Mouse (Mus musculus): Measurements from ENCODE around the gene BC035947. TPM values are rescaled to one million over a fixed set of nuclear protein-coding genes. Genes with fewer than 3 reads are reported as not detected.
"Not testable (repeated sequence)": the region's sequence is repeated elsewhere in the genome, so short reads cannot be mapped to it uniquely, and the experiment has no call there.

Gene BC035947
- under 1 TPM; 0.29 to 0.48 TPM for total RNA-seq (2021)
- polyA plus RNA-seq (2012; rRNA removed): 0.06 and 0.08 TPM in 2 replicates
- long read RNA-seq: 0 reads

DNA sequence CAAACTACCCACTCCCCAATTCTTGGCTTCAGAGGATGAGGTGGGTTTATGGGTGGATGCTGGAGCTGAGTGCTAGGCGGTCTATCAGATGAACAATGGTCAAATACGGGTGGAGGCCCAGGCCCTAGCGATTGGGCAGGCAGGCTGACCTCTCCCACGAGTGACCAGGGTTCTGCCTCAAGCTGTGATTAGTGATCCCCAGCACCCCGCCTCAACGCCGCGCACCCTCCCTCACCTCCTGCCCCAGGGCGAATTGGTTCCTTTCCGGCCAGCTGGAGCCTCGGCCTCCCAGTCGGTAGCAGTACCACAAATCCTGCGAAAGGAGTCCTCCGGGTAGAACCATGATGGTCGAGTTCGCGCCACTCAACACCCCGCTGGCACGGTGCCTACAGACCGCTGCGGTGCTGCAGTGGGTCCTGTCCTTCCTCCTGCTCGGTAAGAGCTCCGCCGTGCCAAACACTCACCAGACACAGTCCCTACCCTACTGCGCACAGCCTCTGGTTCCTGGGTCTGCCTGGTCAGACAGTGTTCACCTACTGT, at the start of gene BC035947:
TSS of gene BC035947 (minus strand) at position 538 of the 540 bp plus-strand sequence.
- DNase-seq: peak; percentile 14

GRCm38 (mm10) chr1:78554012-78554666, 42.2 kb upstream of the BC035947 start:
- no peak for DNase-seq

- no peak for DNase-seq
Observed at GRCm38 (mm10) chr1:78548961-78549360, 37.0 kb upstream of the BC035947 start.

DNA sequence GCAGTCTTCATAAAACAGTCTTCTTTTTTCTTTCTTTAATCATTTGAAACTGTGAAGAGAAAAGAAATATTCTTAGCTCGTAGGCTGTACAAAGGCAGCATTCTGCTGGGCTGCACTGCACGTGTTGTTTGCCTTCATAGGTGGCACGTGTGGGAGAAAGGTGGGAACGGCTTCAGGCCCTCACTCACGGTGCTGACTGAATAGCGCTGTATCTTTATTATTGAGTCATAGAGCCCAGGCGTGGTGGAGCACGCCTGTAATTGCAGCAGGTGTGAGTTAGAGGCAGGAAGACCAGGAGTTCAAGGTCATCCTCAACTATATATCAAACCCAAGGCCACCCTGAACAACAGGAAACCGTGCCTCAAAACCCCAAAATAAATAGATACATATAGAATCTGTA, 34.3 kb upstream of the BC035947 start:
- DNase-seq: no peak

DNA sequence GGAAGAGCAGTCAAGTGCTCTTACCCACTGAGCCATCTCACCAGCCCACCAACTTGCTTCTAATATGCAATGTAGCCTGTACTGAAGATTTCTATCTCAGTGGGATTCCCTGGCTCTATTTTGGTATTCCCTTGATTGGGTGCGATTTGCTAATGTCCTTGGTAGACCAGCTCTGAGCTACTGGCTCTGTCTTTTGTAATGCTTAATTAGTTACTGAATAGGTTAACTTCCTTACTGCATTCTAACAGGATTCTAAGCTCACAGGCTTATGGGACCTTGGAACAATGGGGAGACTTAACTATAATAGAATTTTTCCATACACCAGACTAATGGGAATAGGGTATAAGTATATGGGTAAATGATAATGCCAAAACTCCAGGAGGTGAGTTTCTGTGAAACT, 31.7 kb upstream of the BC035947 start:
- DNase-seq: not testable (repeated sequence)

DNA sequence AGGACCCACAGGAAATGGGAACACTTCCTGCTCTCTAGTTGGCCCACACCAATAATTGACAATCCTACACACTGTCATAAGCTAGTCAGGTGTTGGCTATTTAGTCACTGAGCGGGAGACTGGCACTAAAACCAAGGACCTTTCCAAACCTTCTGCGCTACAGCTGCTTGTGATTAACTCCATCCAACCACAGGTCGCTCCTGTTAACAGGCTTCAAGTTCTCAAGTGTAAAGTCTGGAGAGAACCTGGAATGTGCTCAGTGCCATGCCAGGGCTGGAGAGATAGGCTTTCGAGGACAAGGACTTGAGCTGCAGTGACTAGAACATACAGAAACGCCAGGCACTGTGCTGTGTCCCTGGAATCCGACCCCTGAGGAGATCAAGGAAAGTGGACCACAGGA, 27.2 kb upstream of the BC035947 start:
- DNase-seq: no peak

DNA sequence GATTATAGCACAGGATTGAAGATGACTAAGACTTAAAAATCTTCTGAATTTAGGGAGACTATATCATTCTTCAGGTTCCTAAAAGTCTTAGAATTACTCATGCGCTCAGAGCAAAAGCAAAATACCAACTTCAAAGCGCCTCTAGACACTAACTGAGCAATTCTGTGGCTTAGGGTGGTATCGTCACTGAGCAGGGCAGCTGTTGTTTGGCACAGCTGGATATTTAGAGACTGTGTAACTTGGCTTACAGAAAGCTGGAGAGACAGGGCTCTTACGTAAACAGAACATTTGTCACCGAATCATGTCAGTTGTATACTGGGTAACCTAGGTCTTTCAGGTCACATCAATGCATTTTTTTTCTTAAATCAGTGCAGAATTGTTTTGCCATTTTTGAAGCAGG, 26.4 kb upstream of the BC035947 start:
- DNase-seq: no peak

DNA sequence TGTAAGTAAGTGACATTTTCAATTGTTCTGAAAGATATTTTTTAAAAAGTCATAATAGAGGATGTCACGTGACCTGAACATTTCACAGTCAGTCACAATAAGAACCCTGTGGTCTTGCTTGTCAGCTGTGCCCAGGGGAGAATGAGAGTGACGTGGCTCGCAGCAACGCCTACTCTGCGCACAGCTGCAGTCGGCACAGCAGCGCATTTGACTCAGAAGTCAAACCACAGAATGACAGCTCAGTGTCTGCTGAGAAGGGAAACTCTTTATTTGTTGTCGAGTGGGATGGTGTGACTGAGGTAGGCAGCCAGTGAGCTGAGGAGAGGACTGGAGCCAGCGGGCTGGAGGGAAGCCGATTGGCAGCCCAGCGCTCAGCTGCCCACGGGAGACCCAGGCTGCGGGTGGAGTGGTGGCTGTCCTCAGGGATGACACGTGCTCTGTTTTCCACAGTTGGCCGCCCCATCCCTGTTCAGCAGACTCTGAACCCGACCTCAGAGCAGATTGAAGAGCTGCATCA, 25.6 kb upstream of the BC035947 start:
- peak; percentile 71 for DNase-seq

DNA sequence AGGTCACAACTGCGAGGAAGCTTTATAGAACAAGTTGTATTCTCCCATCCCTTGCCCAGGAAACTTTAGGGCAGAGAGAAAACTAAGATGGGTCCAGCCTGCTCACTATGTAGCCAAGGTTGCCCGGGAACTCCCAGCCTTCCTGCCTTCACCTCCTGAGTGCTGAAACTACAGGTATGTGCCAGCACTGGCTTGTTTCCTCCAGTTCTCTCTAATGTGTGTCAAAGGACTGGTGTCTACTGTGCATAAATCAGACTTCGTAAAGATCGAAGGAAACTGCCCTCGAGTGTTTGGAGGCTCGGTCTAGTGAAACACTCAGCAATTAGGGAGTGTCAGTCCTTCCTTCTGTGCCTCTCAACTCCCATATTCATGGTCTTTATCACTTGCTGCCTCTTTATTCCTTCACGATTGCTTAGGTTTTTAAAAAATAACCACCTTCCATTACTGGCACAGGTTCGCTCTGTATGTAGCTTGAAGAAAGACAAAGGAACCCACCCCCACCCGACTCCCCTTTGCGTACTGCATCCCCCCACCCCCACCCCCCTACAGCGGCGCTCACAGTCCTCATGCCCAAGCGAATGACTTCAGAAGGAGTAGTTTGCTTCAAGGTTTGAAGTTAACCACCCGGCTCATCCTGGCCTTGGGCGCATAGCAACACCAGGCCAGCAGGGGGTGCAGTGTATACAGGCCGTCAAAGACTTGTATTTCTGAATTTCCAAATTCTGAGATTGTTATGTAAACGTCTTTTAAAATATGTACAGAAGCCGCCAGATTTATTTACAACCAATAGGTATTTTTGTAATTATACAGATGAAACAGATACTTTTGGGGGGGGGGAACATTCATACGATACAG, 24.6 kb upstream of the BC035947 start:
- DNase-seq: peak; percentile 81

DNA sequence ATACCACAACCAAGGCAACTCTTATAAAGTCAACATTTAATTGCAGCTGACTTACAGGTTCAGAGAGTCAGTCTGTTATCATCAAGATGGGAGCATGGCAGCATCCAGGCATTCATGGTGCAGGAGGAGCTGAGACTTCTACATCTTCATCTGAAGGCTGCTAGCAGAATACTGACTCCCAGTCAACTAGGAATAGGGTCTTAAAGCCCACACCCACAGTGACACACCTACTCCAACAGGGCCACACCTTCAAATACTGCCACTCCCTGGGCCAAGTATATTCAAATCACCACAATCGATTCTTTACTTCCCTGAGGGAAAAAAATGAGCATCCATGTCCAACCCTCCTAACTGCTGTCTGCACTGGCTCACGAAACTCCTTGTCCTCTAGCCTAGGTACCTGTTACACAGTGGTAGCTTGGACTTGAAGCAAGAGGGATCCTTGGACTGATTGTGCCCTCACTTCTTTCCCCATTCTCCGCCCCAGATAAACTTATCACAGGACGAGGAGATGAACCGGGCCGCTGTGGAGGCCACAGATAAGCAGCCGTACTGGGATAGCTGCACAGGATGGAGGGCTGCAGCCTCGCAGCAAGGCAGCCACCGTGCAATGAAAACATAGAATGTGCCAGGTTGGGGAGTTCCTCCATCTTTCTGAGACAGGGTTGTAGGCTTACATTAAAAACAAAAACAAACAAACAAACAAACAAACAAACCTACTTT, 22.6 kb upstream of the BC035947 start:
- no peak for DNase-seq

GRCm38 (mm10) chr1:78532184-78532800, 20.3 kb upstream of the BC035947 start:
- peak; percentile 70 for DNase-seq

DNA sequence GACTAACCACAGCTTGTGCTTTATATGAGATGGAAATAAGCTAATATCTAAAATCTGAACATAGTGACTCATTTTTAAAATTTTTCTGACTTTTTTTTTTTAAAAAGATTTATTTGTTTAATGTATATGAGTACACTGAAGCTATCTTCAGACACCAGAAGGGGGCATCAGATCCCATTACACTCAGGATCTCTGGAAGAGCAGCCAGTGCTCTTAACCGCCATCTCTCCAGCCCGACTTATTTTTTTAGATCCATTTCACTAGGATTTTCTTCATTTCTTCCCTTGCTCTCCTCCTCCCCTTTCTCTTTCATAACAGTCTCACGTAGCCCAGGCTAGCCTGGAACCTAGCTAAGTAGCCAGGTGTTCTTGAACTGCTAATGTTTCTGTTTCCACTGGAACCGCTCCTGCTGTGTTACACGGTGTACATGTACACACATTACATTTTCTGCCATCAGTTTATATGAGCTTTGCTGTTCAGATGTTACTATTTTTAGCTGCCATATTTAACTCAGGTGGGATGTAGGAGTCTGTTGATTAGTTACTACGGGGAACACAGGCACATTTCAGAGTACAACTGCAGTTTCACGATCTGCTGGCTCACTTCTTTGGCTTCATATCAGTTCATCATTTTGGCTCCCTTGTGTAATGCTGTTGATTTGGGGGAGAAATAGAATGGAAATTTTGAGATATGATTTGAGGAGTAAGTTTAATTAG, 18.7 kb upstream of the BC035947 start:
- DNase-seq: no peak

GRCm38 (mm10) chr1:78529011-78529410, 17.1 kb upstream of the BC035947 start:
- DNase-seq: peak; percentile 39

DNA sequence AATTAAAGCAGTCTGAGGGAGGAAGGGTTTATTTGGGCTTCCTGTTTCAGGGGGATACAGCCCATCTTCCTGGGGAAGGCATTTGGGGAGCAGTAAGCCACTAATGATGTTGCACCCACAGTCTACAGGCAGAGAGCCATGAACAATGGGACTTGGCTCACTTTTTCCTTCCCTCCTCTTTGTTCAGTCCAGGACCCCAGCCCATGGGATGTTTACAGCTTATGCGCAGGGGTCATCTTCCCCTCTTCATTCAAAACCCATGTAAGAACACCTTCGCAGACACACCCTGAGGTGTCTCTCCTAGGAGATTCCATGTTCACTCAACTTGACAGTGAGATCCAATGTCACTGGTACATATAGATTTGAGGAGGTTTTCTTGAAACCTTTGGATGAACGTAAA, 16.4 kb upstream of the BC035947 start:
- DNase-seq: no peak

DNA sequence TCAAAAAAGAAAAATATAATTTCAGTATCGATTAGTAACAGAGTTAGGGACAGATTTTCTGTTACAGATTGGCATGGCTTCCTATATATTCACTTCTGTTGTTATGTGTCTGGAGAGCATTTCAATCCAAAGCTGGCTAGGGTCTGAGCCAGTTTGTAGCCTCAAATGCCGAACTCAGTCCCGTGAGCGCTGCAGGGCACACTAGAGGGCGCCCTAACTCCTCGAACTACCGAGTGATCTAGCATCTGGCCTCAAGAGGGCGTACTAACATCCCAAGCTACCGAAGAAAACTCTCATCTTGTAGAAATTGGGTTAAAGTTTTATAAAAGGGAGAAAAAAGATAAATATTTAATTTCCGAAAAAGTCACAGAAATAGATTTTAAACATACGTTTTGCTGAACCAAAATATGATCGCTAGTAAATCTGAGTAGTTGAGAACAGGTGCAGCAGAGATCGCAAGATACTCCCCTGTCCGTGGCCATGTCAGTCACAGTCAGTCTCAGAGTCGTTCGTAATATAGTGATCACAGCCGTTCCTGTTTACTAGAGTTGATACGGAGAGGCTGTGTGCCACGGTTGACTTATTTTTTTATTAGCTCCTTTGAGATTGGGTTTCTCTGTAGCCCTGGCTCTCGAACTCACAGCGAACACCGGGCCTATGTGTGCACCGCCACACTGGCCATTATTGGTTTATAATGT, 13.4 kb upstream of the BC035947 start:
- DNase-seq: peak; percentile 55

DNA sequence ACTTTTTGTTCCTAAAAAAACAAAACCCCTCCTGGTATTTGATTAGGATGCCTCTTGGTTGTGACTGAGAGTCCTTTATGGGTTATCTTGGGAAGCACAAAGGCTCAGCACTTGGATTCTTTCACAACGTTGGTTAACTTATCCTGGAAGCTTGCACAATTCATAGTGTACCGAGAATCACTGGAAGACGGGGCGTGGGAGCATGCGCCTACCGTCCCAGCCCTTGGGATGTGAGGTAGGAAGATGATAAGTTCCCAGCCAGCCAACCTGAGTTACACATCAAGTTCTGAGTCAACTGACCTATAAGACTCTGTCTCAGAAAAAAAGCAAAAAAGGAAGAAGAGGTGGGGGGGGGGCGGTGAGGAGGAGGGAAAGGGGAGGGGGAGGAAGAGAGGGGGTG, 6.9 kb upstream of the BC035947 start:
- no peak for DNase-seq

GRCm38 (mm10) chr1:78512756-78513155, 798 bp upstream of the BC035947 start:
- DNase-seq: no peak

DNA sequence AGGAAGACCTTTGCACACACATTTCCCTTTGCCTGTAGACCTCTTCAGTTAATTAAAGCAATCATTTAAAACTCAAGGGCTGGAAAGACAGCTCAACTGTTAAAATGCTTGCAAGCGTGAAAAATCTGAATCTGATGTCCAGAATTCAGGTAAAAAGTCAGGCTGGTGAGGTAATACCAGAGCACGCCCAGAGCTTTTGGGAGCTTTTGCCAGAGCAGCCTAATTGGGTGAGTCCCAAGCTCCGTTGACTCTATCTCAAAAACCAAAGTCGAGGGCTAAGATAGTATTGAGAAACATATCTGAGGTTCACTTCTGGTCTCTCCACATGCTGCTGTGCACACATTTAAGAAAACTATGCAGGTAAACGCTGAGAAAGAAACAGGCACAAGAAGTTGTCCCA, 1.1 kb downstream of the BC035947 start, which contains the start of gene Mogat1:
TSS of gene Mogat1 (plus strand) at position 130 of the 400 bp plus-strand sequence.
- DNase-seq: peak; percentile 17

DNA sequence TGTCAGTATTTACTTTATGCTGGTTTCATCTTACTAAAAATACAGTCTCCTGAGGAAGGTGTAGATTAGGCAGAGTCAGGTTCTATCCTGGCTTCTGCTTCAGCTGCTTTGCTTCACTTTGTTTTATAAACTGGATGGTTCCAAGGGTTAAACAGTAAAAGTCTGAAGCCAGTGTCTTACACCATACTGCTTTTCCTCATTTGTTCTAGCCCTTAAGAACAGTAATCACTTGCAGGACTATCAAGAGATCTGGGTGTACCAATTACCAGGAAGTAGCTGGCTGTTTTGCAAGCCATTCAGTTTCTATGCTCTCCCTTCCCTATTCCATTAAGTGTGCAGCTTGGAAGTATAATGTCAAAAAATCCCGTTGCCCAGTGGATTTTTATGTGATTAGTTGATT, 4.8 kb downstream of the BC035947 start:
- no peak for DNase-seq

DNA sequence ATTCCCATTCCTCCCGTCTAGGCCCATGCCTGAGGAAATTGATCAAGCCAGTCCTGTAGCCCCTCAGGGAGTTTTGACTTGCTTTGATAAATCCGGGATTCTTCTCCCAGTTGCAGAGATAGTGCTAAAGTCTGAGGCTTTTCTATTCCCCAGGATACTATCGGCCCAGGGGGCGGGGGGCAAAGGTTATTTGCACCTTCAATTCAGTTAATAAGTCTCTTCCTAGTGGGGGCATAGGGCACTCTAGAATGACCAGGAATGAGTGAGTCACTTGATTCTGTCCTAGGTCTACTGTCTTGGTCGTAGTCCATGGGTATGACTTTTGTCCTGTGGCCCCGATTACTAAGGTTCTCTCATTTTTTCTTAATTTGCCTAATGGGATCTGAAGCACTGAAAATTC, 9.4 kb downstream of the BC035947 start:
- DNase-seq: no peak

Measured in adrenal gland, adult 2 months (tissue).